Mouse (Mus musculus): ENCODE measurements around the gene Itgb8.
A peak's percentile ranks its signal among the peaks of the same experiment; 100 is the strongest.

Itgb8 gene

GRCm38 (mm10) chr12:119238696-119239415, at the start of gene Itgb8:
TSS of gene Itgb8 (minus strand) at chr12:119238802.
- peak; percentile 80 for DNase-seq (ENCODE audit: low spot score)

GRCm38 (mm10) chr12:119276282-119276681, 37.7 kb upstream of the Itgb8 start:
- DNase-seq (ENCODE audit: low spot score), result no peak

GRCm38 (mm10) chr12:119273605-119274004, 35.0 kb upstream of the Itgb8 start:
- no peak for DNase-seq (ENCODE audit: low spot score)

- no peak for DNase-seq (ENCODE audit: low spot score)
Observed at GRCm38 (mm10) chr12:119271964-119272363, 33.4 kb upstream of the Itgb8 start.

- DNase-seq (ENCODE audit: low spot score), result no peak
Observed at GRCm38 (mm10) chr12:119270036-119270435, 31.4 kb upstream of the Itgb8 start.

- DNase-seq (ENCODE audit: low spot score), result no peak
Observed at GRCm38 (mm10) chr12:119268723-119269122, 30.1 kb upstream of the Itgb8 start.

GRCm38 (mm10) chr12:119264506-119264905, 25.9 kb upstream of the Itgb8 start:
- DNase-seq (ENCODE audit: low spot score), result no peak

- DNase-seq (ENCODE audit: low spot score), result no peak
Observed at GRCm38 (mm10) chr12:119248581-119248980, 10.0 kb upstream of the Itgb8 start.

GRCm38 (mm10) chr12:119241071-119241470, 2.5 kb upstream of the Itgb8 start:
- DNase-seq (ENCODE audit: low spot score), result no peak

- peak; percentile 46 for DNase-seq (ENCODE audit: low spot score)
Observed at GRCm38 (mm10) chr12:119237921-119238695, 494 bp downstream of the Itgb8 start.

GRCm38 (mm10) chr12:119237241-119237920, 1.2 kb downstream of the Itgb8 start:
- no peak for DNase-seq (ENCODE audit: low spot score)

- no peak for DNase-seq (ENCODE audit: low spot score)
Observed at GRCm38 (mm10) chr12:119231831-119232230, 6.8 kb downstream of the Itgb8 start.

- DNase-seq (ENCODE audit: low spot score), result no peak
Observed at GRCm38 (mm10) chr12:119230444-119230843, 8.2 kb downstream of the Itgb8 start.

GRCm38 (mm10) chr12:119229601-119230000, 9.0 kb downstream of the Itgb8 start:
- DNase-seq (ENCODE audit: low spot score), result no peak

GRCm38 (mm10) chr12:119227898-119228297, 10.7 kb downstream of the Itgb8 start:
- no peak for DNase-seq (ENCODE audit: low spot score)

GRCm38 (mm10) chr12:119224699-119225098, 13.9 kb downstream of the Itgb8 start:
- no peak for DNase-seq (ENCODE audit: low spot score)

GRCm38 (mm10) chr12:119219409-119219808, 19.2 kb downstream of the Itgb8 start:
- no peak for DNase-seq (ENCODE audit: low spot score)

- no peak for DNase-seq (ENCODE audit: low spot score)
Observed at GRCm38 (mm10) chr12:119217700-119218265, 20.8 kb downstream of the Itgb8 start.

- no peak for DNase-seq (ENCODE audit: low spot score)
Observed at GRCm38 (mm10) chr12:119215225-119215624, 23.4 kb downstream of the Itgb8 start.

GRCm38 (mm10) chr12:119211533-119211932, 27.1 kb downstream of the Itgb8 start:
- DNase-seq (ENCODE audit: low spot score), result no peak

GRCm38 (mm10) chr12:119210590-119210989, 28.0 kb downstream of the Itgb8 start:
- no peak for DNase-seq (ENCODE audit: low spot score)

GRCm38 (mm10) chr12:119210073-119210425, 28.6 kb downstream of the Itgb8 start:
- DNase-seq (ENCODE audit: low spot score), result no peak
